Mouse (Mus musculus): ENCODE data around the gene Klhl22. TPM values are rescaled to one million over a fixed set of nuclear protein-coding genes. Genes with fewer than 3 reads are reported as not detected.

Gene Klhl22
- polyA plus RNA-seq, 3 experiments from 2014 or later: 11.8 to 28.7 (median 13.4) TPM

- ATAC-seq: no peak
Observed at GRCm38 (mm10) chr16:17834543-17834942, 75.1 kb downstream of the Klhl22 start.

- ATAC-seq: no peak
Observed at GRCm38 (mm10) chr16:17835481-17835880, 76.1 kb downstream of the Klhl22 start.

- no peak for ATAC-seq
Observed at GRCm38 (mm10) chr16:17838051-17838450, 78.6 kb downstream of the Klhl22 start, which contains the start of gene Car15. Gene Car15, minus strand, starts transcription at chr16:17838364.

- ATAC-seq: no peak
Observed at GRCm38 (mm10) chr16:17839976-17840375, 80.6 kb downstream of the Klhl22 start.

- no peak for ATAC-seq
Observed at GRCm38 (mm10) chr16:17842437-17842836, 83.0 kb downstream of the Klhl22 start.

Other genes with a start within 250 kb of the Klhl22 start
- 10 to 100 TPM; 58.2 to 74.8 (median 67.4) TPM for gene Thap7, start 228.5 kb upstream of the Klhl22 start, polyA plus RNA-seq (2017; shearing (Covaris generic))
- gene Lrrc74b, start 198.4 kb upstream of the Klhl22 start, polyA plus RNA-seq (2017; shearing (Covaris generic)): under 1 TPM in 1 of 3 experiments, not detected in 2; 0.27 TPM
- gene P2rx6, start 197.7 kb upstream of the Klhl22 start, polyA plus RNA-seq (2017; shearing (Covaris generic)): not detected
- gene Slc7a4, start 176.4 kb upstream of the Klhl22 start, polyA plus RNA-seq (2017; shearing (Covaris generic)): 1 to 10 TPM in 2 of 3 experiments, under 1 TPM in 1; 0.21 to 5.3 (median 1.9) TPM
- gene Smpd4, start 140.3 kb upstream of the Klhl22 start, polyA plus RNA-seq (2017; shearing (Covaris generic)): 10 to 100 TPM; 14.0 to 26.8 (median 17.8) TPM
- 1 to 10 TPM in 1 of 3 experiments, under 1 TPM in 1, not detected in 1; 0.74 to 1.1 TPM for gene Ccdc74a, start 113.1 kb upstream of the Klhl22 start, polyA plus RNA-seq (2017; shearing (Covaris generic))
- gene Med15, start 26.7 kb upstream of the Klhl22 start, polyA plus RNA-seq (2017; shearing (Covaris generic)): 100 to 1,000 TPM in 1 of 3 experiments, 10 to 100 TPM in 2; 69.3 to 109 (median 71.8) TPM
- gene Scarf2, start 37.7 kb downstream of the Klhl22 start, polyA plus RNA-seq (2017; shearing (Covaris generic)): not detected
- gene B830017H08Rik, start 73.5 kb downstream of the Klhl22 start, polyA plus RNA-seq (2017; shearing (Covaris generic)): not detected
- gene Car15, start 78.7 kb downstream of the Klhl22 start, polyA plus RNA-seq (2017; shearing (Covaris generic)): 1 to 10 TPM in 2 of 3 experiments, under 1 TPM in 1; 0.67 to 1.9 (median 1.5) TPM
- under 1 TPM; 0.17 to 0.43 (median 0.18) TPM for gene Gm20518, start 132.1 kb downstream of the Klhl22 start, polyA plus RNA-seq (2017; shearing (Covaris generic))
- under 1 TPM in 1 of 3 experiments, not detected in 2; 0.13 TPM for gene Tssk1, start 134.6 kb downstream of the Klhl22 start, polyA plus RNA-seq (2017; shearing (Covaris generic))
- gene Dgcr2, start 138.9 kb downstream of the Klhl22 start, polyA plus RNA-seq (2017; shearing (Covaris generic)): 10 to 100 TPM; 16.4 to 21.8 (median 19.9) TPM
- under 1 TPM in 1 of 3 experiments, not detected in 2; 0.43 TPM for gene Tssk2, start 139.0 kb downstream of the Klhl22 start, polyA plus RNA-seq (2017; shearing (Covaris generic))
- gene Ess2, start 151.7 kb downstream of the Klhl22 start, polyA plus RNA-seq (2017; shearing (Covaris generic)): 10 to 100 TPM; 29.9 to 45.9 (median 39.7) TPM
- not detected for gene Gsc2, start 155.4 kb downstream of the Klhl22 start, polyA plus RNA-seq (2017; shearing (Covaris generic))
- gene Slc25a1, start 168.6 kb downstream of the Klhl22 start, polyA plus RNA-seq (2017; shearing (Covaris generic)): 10 to 100 TPM in 1 of 3 experiments, 1 to 10 TPM in 2; 4.4 to 12.6 (median 8.2) TPM
- not detected for gene Vpreb2, start 220.8 kb downstream of the Klhl22 start, polyA plus RNA-seq (2017; shearing (Covaris generic))